Mouse (Mus musculus) CH12.LX (cell line): ENCODE data around the gene Alg9. TPM values are rescaled to one million over a fixed set of nuclear protein-coding genes. Genes with fewer than 3 reads are reported as not detected.

ENCODE experiments used
- DNase-seq: peaks from one replicate; pipeline ENCODE4 v3.0.0-alpha.2; 2013; ENCODE audit errors: extremely low read depth
- H3K27ac ChIP-seq: 2 replicates; pipeline ENCODE4 v1.5.1; 2012; ENCODE audit warnings: low read depth, mild to moderate bottlenecking, control low read depth, moderate library complexity; ENCODE audit not compliant: insufficient read depth
- H3K27me3 ChIP-seq: replicated peaks from 2 replicates; pipeline ENCODE3; 2012; ENCODE audit warnings: inconsistent platforms
- H3K36me3 ChIP-seq, 2 experiments: replicated peaks in 1 of 2; 2 replicates each; pipeline versions ENCODE3 to v1.6.1; 2012; ENCODE audit warnings: inconsistent platforms in 1 of 2, low read length in 1 of 2, mild to moderate bottlenecking in 1 of 2, mixed read lengths in 1 of 2, moderate library complexity in 1 of 2; ENCODE audit not compliant: control insufficient read depth in 1 of 2, insufficient read depth in 1 of 2
- H3K4me1 ChIP-seq, 2 experiments: 2 replicates each; pipeline ENCODE4 v1.6.1; 2012; ENCODE audit warnings: inconsistent platforms in 1 of 2, moderate library complexity in 1 of 2; ENCODE audit not compliant: insufficient read depth in 2 of 2, control insufficient read depth in 1 of 2
- H3K4me2 ChIP-seq: 2 replicates; pipeline ENCODE4 v1.6.1; 2012; ENCODE audit warnings: low read depth, mild to moderate bottlenecking, control low read depth; ENCODE audit not compliant: poor library complexity, insufficient read depth, severe bottlenecking
- H3K4me3 ChIP-seq, 3 experiments: fragments of 150-350 bp in 1 of 3; sonication (generic) in 1 of 3; replicated peaks in 1 of 3; 2 replicates each; pipeline versions ENCODE3 to v1.5.1; 2011 to 2012; ENCODE audit warnings: low read depth in 2 of 3, low read length in 2 of 3, mild to moderate bottlenecking in 2 of 3, moderate library complexity in 2 of 3, control low read depth in 1 of 3, improper control_type of control experiment in 1 of 3, inconsistent platforms in 1 of 3, mixed read lengths in 1 of 3; ENCODE audit not compliant: poor library complexity in 1 of 3
- H3K79me2 ChIP-seq: replicated peaks from 2 replicates; pipeline ENCODE4 v1.6.1; 2012; ENCODE audit warnings: mild to moderate bottlenecking, moderate library complexity; ENCODE audit not compliant: control insufficient read depth, poor library complexity, insufficient read depth, severe bottlenecking; ENCODE audit errors: extremely low read depth
- H3K9ac ChIP-seq: 2 replicates; pipeline ENCODE4 v1.6.1; 2012; ENCODE audit warnings: low read depth, mild to moderate bottlenecking, control low read depth, moderate library complexity; ENCODE audit not compliant: insufficient read depth
- H3K9me3 ChIP-seq: replicated peaks from 2 replicates; pipeline ENCODE3; 2012; ENCODE audit warnings: low read length, inconsistent platforms, mixed read lengths
- BHLHE40 ChIP-seq: IDR thresholded peaks from 2 replicates; pipeline ENCODE4 v1.6.1; 2011; ENCODE audit warnings: mild to moderate bottlenecking, low read depth, low read length, improper control_type of control experiment
- CHD1 ChIP-seq: IDR thresholded peaks from 2 replicates; pipeline ENCODE4 v1.6.1; 2012; ENCODE audit warnings: low read depth, low read length, improper control_type of control experiment, inconsistent platforms
- ELF1 ChIP-seq: IDR thresholded peaks from 2 replicates; pipeline ENCODE4 v1.6.1; 2014; ENCODE audit warnings: low read depth, mild to moderate bottlenecking, inconsistent platforms, low read length, improper control_type of control experiment
- ETS1 ChIP-seq: conservative IDR thresholded peaks from 2 replicates; pipeline ENCODE4 v1.6.1; 2012; ENCODE audit warnings: low read depth, mild to moderate bottlenecking, inconsistent platforms, low read length, improper control_type of control experiment, moderate library complexity
- GABPA ChIP-seq: IDR thresholded peaks from 2 replicates; pipeline ENCODE4 v1.6.1; 2012; ENCODE audit warnings: low read depth, low read length, improper control_type of control experiment, inconsistent platforms; ENCODE audit not compliant: insufficient replicate concordance
- HCFC1 ChIP-seq: IDR thresholded peaks from 2 replicates; pipeline ENCODE4 v1.6.1; 2012; ENCODE audit warnings: low read depth, mild to moderate bottlenecking, inconsistent platforms, low read length, improper control_type of control experiment
- IRF4 ChIP-seq: IDR thresholded peaks from 2 replicates; pipeline ENCODE4 v1.6.1; 2014; ENCODE audit warnings: low read depth, mild to moderate bottlenecking, inconsistent platforms, low read length, improper control_type of control experiment
- JUND ChIP-seq: conservative IDR thresholded peaks from 2 replicates; pipeline ENCODE4 v1.6.1; 2011; ENCODE audit warnings: low read depth, low read length, improper control_type of control experiment
- KAT2A ChIP-seq: IDR thresholded peaks from 2 replicates; pipeline ENCODE4 v1.6.1; 2012; ENCODE audit warnings: low read length, improper control_type of control experiment, inconsistent platforms; ENCODE audit not compliant: insufficient replicate concordance
- MAX ChIP-seq: IDR thresholded peaks from 2 replicates; pipeline ENCODE4 v1.6.1; 2011; ENCODE audit warnings: low read length, improper control_type of control experiment
- MEF2A ChIP-seq: IDR thresholded peaks from 2 replicates; pipeline ENCODE4 v1.6.1; 2014; ENCODE audit warnings: low read depth, mild to moderate bottlenecking, inconsistent platforms, low read length, improper control_type of control experiment, borderline replicate concordance
- MXI1 ChIP-seq: IDR thresholded peaks from 2 replicates; pipeline ENCODE4 v1.6.1; 2011; ENCODE audit warnings: mild to moderate bottlenecking, low read depth, low read length, improper control_type of control experiment
- NRF1 ChIP-seq: IDR thresholded peaks from 2 replicates; pipeline ENCODE4 v1.6.1; 2014; ENCODE audit warnings: low read depth, mild to moderate bottlenecking, inconsistent platforms, low read length, improper control_type of control experiment, moderate library complexity
- RAD21 ChIP-seq: IDR thresholded peaks from 2 replicates; pipeline ENCODE4 v1.6.1; 2011; ENCODE audit warnings: low read depth, mild to moderate bottlenecking, low read length, improper control_type of control experiment, moderate library complexity
- TBP ChIP-seq: conservative IDR thresholded peaks from 2 replicates; pipeline ENCODE4 v1.6.1; 2011; ENCODE audit warnings: low read depth, low read length, improper control_type of control experiment
- TCF12 ChIP-seq: IDR thresholded peaks from 2 replicates; pipeline ENCODE4 v1.6.1; 2014; ENCODE audit warnings: low read depth, mild to moderate bottlenecking, inconsistent platforms, low read length, improper control_type of control experiment
- USF1 ChIP-seq: IDR thresholded peaks from 2 replicates; pipeline ENCODE4 v1.6.1; 2014; ENCODE audit warnings: low read depth, mild to moderate bottlenecking, inconsistent platforms, low read length, improper control_type of control experiment
- USF2 ChIP-seq: conservative IDR thresholded peaks from 2 replicates; pipeline ENCODE4 v1.6.1; 2011; ENCODE audit warnings: low read depth, low read length, improper control_type of control experiment
- ZMIZ1 ChIP-seq: IDR thresholded peaks from 2 replicates; pipeline ENCODE4 v1.6.1; 2012; ENCODE audit warnings: low read depth, mild to moderate bottlenecking, inconsistent platforms, low read length, improper control_type of control experiment
- ZNF384 ChIP-seq: IDR thresholded peaks from 2 replicates; pipeline ENCODE4 v1.6.1; 2012; ENCODE audit warnings: low read depth, low read length, improper control_type of control experiment, inconsistent platforms
- dilution Hi-C: fragments of 300-500 bp; cut with MboI; formaldehyde crosslinking; loops from 2 replicates; pipeline ENCODE4 v1.14.3; 2020; ENCODE audit warnings: low sequenced_read_pairs; ENCODE audit not compliant: extremely low pct_unique_long_range_greater_than_20kb, extremely low pct_ligation_motif_present
- in situ Hi-C: fragments of 300-500 bp; cut with MboI; formaldehyde crosslinking; loops from 3 replicates; pipeline ENCODE4 v1.14.3; 2019; ENCODE audit warnings: low sequenced_read_pairs, low pct_ligation_motif_present, low pct_unique_long_range_greater_than_20kb, mixed read lengths
- polyA plus RNA-seq: library from polyadenylated mRNA; unstranded; fragments of >175 nt; gene quantifications from 2 replicates; pipeline ENCODE4 v1.2.1, GENCODE M21; 2012; ENCODE audit warnings: low read depth; ENCODE audit not compliant: insufficient read length
- total RNA-seq, 2 experiments: library from RNA; depleted of rRNA; stranded (reverse); fragments of 300-350 nt in 1 of 2; fragments of >200 nt in 1 of 2; gene quantifications; 2 replicates each; pipeline ENCODE4 v1.2.3; 2012 to 2014

The Alg9 gene
- total and polyA plus RNA-seq, 3 experiments: 25.7 to 40.1 (median 39.6) TPM

- H3K36me3 ChIP-seq: peaks cover 85 to 95% of the 10 kb centered on the region in 2 experiments
- no peak for TF ChIP-seq GABPA
- no peak for TF ChIP-seq BHLHE40
- no peak for TF ChIP-seq JUND
- no peak for TF ChIP-seq ZMIZ1
- H3K79me2 ChIP-seq: peaks cover 3% of the 10 kb centered on the region; the same call in 1 of the 2 replicates
- H3K27me3 ChIP-seq: no peaks in the 10 kb centered on the region
- no peak for DNase-seq
- H3K4me1 ChIP-seq: no peaks in the 10 kb centered on the region
- H3K9ac ChIP-seq: no peak overlapping the region
- in situ Hi-C loops: no loop called here
- dilution Hi-C loops: no loop called here
- no peak overlapping the region for H3K27ac ChIP-seq
- no peak overlapping the region for H3K4me3 ChIP-seq
- no peak overlapping the region for H3K4me2 ChIP-seq
- H3K9me3 ChIP-seq: no peaks in the 10 kb centered on the region
Measured at GRCm38 (mm10) chr9:50877431-50877830, 102.6 kb downstream of the Alg9 start.

GRCm38 (mm10) chr9:50882183-50882582 lies 107.4 kb downstream of the Alg9 start:
- no peak for DNase-seq
- Histone ChIP-seq H3K9me3 (no peaks in the 10 kb centered on the region), H3K79me2 (no peaks in the 10 kb centered on the region; the same call in 1 of the 2 replicates), H3K9ac (no peak overlapping the region), H3K4me1 (peaks cover 0 to 8% of the 10 kb centered on the region in 2 experiments; a peak in 2 of 4 replicates), H3K36me3 (peaks cover 66 to 99% of the 10 kb centered on the region in 2 experiments), H3K27me3 (no peaks in the 10 kb centered on the region), H3K27ac (no peak overlapping the region), H3K4me3 (no peak overlapping the region), H3K4me2 (no peak overlapping the region)
- dilution Hi-C loops: no loop called here
- no peak for TF ChIP-seq HCFC1
- TF ChIP-seq KAT2A: no peak
- TF ChIP-seq MAX: no peak
- no peak for TF ChIP-seq ETS1
- TF ChIP-seq RAD21: no peak
- TF ChIP-seq JUND: no peak
- no peak for TF ChIP-seq TCF12
- TF ChIP-seq NRF1: no peak
- TF ChIP-seq TBP: no peak
- no peak for TF ChIP-seq ZMIZ1
- no peak for TF ChIP-seq ZNF384
- no peak for TF ChIP-seq GABPA
- TF ChIP-seq CHD1: no peak
- no peak for TF ChIP-seq USF1
- TF ChIP-seq MEF2A: no peak
- no peak for TF ChIP-seq IRF4
- no peak for TF ChIP-seq MXI1
- no peak for TF ChIP-seq ELF1
- no peak for TF ChIP-seq USF2
- in situ Hi-C loops: no loop called here
